Mouse (Mus musculus) fat pad, adult 2 months (tissue): Measurements from ENCODE around the gene Fabp1.

Experiments used
- DNase-seq: peaks from one replicate; pipeline ENCODE4 v3.0.0-alpha.2; 2011; ENCODE audit warnings: low read depth, low spot score; ENCODE audit errors: extremely low read depth

Gene Fabp1

DNA sequence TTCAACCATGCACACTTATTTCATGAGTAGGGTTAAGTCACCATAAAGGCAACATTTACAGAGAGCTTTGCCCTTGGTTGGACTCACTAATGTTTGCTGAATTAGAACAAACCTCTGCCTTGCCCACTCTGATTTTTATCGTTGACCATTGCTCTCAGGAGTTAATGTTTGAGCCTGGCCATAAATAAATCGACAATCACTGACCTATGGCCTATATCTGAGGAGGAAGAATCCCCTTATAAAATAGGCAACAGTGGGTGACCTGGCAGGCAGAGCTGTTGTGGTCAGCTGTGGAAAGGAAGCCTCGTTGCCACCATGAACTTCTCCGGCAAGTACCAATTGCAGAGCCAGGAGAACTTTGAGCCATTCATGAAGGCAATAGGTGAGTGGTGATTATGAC lies at the start of gene Fabp1:
TSS of gene Fabp1 (plus strand) at position 216 of the 400 bp plus-strand sequence.
- DNase-seq = no peak

DNA sequence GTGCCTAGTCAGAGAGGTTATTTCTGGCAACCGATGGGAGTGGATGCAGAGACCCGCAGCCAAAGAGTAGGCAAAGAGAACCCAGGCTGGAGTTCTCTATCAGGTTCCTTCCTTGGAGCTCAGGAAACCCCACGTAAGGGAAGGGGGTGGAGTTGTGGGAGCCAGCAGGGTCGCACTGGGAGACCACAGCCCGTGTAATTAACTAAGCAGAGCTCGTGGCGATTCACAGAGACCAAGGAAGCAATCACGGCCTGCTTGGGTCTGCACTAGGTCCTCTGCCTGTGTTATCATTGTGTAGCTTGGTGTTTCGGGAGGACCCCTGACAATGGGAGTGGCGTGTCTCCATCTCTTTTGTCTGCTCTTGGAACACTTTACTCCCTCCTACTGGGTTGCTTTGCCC lies 48.5 kb upstream of the Fabp1 start:
- no peak for DNase-seq

DNA sequence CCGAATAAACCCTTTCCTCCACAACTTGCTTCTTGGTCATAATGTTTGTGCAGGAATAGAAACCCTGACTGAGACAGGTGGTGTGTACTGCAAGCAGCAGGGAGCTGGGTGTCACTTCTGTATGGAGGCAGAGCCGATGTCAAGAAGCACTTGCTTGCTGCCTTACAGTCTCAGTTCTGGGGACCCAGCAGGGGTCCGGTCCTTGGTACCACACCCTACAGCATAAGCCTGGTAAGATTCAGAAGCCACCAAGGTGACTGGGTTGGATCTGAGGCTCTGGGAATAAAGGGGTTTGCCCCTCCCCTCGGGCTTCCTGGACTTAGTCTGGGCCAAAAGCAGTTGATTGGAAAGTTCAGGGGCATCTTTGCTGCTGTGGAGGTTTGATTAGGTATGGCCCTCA lies 46.1 kb upstream of the Fabp1 start:
- no peak for DNase-seq

DNA sequence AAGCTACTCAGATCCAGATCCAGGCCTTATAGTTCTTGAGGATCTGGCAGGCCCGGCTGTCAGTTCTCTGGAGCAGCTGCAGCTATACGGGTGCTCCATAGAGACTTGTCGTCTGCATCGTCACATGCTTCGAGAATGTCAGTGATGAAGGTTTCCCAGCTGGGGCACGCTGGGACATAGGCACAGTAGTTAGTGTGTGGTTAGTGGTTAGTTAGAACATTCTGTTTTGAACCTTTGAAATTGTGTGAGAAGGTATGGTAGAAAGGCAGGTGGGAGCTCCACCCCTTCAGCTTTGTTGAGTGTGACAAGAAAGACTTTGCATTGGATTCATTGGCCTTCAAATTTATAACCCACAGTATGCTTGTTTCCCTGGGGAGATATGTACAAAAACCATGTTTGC lies 44.8 kb upstream of the Fabp1 start:
- DNase-seq = no peak

DNA sequence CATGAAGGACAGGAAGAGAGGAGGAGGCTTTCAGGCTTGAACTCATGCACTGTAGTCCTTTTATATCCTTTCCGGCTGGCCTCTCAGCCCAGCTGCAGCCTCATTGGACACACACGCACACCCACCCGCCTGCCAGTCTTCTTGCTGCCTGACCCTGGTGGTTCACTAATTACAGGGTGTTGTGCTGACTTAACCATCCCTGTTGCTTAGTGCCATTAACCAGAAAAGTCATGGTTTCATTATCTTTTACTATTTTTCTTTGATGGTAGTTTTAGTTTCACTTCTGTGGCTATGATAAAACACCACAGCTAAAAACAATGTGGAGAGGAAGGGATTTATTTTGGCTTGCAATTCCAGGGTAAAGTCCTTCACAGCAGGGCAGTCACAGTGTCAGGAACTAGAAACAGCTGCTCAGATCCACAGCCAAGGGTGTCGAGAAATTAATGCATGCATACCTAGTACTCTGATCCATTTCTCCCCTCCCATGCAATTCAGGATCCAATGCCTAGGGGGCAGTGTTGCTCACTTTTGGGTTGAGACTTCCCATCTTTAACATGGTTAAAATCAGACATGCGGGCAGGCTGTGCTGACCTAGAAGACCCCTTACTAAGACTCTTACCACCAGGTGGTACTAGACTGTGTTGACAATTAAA lies 42.8 kb upstream of the Fabp1 start:
- no peak for DNase-seq

DNA sequence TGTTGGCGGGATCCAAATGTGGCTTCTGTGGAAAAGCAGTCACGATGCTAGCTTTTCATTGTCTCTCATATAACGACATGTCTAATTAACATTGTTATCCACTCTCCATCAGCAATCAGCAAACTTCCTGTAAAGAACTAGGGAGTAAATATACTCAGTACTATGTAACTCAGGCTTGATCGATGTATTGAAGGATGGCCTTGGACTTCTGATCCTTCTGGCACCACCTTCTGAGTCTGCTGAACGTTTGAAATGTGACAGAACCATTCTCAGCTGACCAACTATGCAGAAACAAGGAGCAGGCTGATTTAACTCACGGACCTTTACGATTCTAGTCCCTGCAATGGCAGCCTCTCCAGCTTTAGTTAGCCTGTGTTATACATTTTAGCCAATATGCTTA lies 38.3 kb upstream of the Fabp1 start:
- DNase-seq = no peak

DNA sequence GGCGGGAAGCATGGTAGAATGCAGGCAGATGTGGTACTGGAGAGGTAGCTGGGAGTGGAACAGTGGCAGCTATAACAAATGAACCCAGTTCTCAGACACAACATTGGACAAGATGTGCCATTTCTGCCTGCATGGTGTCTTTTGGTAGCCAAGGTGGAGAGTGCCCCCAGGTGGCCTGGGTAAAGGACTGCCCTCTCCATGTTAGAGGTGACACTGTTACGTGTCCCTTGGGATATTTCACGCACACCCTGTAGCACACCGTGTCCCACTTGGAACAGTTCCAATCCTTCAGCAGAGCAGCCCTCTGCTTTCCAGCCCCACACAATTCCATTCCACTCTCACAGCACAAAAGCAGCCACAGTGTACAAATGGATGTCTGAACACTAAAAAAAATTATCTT lies 37.4 kb upstream of the Fabp1 start:
- no peak for DNase-seq

DNA sequence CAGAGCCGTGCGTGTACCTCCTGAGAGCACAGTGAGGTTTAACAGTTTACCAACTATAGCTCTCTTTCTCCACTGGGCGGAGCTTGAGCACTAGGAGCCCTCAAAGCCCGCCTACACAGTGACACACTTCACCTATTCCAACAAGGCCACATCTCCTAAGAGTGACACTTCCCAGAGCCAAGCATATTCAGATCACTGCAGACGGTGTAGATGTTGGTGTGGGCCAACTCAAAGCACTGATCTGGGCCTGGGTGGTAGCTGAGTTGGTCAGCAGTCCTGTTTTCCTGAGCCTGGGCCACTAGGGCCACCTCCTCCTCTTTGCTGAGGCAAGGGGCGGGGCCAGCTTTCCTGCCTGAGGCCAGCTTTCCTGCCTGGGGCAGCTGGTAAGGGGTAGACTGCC lies 35.2 kb upstream of the Fabp1 start:
- no peak for DNase-seq

DNA sequence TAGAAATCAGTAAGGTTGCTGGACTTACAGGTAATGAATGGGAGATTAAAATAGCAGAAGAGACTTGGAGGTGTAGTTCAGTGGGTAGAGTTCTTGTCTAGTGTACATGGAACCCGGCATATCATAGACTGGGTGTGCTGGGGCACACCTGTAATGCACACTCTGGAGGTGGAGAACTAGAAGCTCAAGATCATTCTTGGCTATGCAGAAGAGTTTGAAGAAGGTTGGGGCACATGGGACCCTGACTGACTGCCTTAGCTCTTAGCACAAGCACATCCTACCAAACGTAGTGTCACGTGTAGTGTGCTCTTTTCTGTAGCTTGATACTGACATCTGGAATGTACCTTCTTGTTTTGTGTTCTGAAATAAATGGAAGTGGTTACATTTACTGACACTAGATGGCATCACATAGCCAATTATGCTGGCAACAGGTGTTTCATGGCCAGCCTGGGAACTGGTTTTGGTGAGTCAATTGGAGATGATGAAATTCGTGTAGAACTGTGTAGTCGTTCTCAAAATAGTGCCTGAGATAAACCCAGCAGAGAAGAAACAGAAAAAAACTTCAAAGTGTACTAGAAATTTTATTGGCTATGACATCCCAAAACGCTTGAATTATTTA lies 33.0 kb upstream of the Fabp1 start:
- peak; percentile 64 for DNase-seq

DNA sequence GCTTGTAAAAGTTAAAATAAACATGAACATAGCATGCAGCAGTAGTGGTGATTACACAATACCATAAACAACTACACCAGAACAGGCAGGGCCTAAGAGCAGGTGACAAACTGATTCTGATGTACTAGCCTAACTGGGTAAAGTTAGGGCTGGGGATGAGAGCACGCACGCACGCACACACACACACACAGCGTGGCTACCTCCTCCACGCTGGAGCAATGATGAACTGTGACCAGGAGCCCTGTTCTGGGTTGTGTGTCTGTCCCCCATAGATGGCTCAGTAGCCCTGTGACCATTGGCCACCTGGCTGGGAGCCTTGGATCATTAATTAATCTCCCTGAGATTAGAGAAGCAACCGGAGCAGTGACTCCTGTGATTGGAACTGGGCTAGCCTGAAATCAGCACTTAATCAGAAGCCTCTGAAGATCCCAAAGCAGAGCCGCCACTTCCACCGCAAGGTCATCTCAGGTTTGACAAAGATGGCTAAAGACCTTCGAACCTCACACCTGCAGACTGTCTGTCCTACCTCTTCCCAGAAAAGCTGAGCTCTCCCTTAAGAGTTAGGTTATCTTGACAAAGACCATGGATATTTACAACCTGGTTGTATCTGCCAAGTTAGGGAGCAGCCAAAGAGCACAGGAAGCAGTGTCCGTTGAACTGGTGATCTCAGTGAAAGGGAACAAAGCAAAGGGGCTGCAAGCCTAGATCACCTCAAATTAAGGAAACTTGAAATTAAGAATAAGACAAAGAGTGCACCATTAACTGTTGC lies 26.6 kb upstream of the Fabp1 start:
- no peak for DNase-seq

DNA sequence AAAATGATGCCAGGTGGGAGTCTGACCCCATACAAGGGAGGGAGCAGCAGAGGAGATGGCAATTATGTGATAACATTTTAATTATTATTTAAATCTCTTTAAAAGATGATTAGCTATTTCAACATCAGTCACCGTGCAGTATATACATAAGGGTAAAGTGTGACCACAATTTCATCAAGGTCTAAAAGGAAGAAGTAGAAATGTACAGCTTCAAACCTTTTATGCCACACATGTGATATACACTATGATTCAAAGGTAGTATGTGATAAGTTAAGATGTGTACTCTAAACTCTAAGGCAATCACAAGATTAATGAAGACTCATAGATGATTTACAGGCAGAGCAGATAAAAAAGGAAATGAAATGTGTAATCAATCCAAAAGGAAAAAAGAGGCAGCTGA lies 19.0 kb upstream of the Fabp1 start:
- DNase-seq = no peak

DNA sequence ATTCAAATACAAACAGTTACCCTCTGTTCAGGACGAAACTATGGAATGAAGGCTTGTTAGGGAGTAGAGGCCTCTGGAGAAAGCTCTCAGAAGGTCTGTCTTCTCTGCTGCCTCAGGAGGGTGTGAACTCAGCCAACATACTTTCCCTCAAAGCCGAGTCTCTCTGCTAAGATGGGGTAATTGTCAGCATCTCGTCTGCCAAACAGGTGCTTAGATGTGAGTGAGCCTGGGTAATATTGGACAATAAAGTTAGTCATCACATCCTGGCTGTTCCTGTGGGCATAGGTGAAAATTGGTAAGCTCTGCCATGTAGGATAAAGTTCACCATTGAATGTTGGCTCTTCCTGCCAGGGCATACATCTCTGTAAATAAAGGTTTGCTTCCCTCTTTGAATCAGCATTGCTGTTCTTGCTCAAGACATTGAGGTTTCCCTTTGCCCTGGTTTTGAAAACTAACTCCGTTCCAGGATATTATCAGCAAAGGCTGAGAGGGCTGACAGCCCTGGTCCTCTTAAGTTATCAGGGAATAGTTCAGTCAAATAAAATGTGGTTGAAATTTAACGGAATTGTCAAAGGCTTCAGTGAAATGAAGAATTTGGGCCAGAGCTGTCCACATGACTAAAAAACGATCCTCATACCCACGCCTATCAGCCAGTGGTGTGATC lies 14.6 kb upstream of the Fabp1 start:
- peak; percentile 99 for DNase-seq

DNA sequence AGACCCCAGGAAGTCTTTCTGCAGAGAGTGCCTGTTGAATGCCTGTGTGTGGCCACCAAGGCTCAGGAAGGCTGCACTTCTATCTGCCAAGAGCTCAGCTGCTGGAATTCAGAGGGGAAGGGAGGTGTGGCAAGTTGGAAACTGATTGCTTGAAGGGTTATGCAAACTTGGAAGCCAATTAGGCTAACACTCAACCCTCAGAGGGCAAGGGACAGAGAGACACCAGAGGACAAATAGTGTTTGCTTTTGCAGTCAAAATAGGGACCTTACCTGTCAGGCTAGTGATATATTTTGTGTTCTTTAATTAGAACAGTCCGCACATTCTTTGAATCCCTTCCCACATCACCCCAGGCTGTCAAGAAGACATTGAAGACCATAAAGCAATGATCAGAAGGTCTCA lies 10.0 kb upstream of the Fabp1 start:
- DNase-seq = peak; percentile 68

DNA sequence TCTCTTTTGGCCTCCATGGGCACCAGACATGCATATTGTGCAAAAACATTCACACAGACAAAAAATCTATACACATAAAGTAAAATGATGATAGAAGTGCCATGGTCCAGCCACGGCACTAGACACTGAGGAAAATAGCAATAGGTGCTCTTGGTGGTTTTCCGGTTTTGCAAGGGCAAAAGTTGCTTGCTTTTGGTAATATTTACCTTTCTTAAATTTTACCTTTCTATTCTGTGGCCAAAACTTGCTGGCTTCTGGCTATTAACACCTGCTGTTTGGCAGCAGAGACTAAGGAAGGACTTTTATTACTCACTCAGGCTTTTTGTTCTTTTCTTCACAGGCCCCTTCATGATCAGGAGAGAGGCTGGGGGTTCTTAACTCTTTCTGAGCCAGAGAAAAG lies 9.1 kb upstream of the Fabp1 start:
- DNase-seq = no peak

DNA sequence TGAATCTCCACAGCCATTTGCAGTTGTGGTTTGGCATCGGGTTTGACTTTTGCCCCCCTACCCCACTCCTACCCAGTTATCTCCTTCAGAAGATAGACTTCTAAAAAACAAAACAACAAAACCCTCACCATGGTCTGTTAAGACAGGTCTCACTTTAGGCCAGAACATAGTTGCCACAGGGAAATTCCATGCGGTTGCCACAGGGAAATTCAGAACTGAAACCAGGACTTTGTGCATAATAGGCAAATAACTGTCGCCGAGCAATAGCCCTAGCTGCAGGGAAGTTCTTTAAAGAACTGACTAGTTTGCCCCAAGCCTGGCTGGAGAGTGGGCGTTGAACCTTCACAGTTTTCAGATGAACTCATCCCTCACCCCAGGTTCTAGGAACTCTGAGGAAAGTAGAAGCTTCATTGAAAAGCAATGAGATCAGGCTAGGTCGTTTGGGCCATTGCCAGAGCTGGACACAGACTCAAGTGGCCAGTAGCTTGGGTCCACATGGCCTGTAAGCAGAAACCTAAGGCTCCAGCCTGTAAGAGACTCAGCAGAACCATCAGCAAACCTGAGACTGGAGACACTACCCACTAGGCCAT lies 6.4 kb upstream of the Fabp1 start:
- no peak for DNase-seq

DNA sequence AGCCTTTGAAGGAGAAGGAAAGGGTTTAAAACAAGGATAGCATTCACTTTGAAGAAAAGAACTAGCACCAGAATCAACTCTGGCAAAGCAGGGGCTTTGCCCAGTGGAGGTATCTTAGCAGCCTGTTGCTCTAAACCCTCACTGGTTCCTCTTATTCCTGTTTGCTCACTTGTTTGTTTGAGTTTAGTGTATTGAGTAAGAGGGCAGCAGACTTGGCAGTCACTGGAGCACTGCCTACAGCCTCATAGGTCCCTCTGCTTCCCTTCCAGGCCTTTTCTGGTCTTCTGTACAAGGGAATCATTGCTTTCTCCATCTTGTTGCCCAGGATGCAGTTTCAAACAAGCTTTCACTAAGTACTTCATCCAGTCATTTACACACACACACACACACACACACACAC lies 3.5 kb upstream of the Fabp1 start:
- DNase-seq = no peak

DNA sequence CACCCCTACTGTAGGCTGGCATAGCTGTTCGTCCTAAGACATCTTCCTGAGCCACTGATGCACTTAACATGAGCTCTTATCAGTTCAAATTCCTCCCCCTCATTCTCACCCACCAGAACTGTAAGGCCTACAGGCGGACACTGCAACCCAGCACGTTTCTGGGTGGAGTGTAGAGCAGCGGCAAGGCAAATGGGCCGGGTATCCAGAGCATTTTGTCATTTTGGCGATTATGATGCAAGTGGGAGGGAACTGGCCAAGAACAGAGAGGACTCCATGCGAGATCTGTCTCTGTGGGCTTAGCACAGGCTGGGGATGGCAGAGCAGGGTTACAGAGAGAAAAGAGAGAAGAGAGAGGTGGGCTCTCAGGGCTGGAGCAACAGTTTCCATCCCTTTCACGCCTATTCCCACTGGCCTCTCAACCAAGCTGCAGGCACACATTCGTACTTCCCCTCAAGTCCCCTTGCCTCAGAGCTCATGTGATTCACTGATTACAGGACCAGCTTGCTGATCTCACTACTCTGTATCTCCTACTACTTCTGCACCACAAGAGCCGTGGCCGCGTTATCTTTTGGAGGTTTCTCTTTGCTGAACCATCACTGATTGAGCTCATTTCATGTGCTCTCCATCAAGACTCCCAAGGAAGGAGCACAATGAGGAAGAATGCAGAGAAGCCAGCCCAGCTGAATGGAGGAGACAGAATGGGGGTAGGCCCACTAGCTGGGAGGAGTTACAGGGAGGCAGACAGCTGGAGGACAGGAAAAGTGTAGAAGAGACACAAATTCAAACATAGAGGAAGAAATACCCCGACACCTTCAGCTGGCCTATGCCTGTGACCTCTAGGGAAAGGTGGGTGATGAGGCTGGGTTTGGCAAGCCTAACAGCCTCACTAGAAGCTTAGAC lies 1.7 kb upstream of the Fabp1 start:
- DNase-seq = no peak

DNA sequence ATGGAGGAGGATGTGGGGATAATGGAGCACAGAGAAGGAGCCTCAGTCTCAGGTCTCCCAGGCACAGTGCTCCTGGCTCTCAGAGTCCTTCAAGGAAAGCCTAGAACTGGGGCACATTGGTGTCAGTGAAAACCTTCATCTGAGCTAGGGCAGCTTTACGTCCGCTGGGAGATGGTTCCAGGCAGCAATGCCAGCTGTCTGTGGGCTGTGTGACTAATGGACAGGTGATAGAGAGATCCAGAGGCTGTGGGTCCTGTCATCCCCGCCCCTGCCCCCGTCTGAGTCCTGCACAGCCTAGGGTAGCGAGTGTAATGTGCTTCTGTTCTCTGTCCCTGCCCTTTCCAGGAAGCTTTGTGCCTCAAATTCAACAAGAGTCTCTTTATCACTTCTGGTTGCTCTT lies 2.3 kb downstream of the Fabp1 start:
- no peak for DNase-seq

DNA sequence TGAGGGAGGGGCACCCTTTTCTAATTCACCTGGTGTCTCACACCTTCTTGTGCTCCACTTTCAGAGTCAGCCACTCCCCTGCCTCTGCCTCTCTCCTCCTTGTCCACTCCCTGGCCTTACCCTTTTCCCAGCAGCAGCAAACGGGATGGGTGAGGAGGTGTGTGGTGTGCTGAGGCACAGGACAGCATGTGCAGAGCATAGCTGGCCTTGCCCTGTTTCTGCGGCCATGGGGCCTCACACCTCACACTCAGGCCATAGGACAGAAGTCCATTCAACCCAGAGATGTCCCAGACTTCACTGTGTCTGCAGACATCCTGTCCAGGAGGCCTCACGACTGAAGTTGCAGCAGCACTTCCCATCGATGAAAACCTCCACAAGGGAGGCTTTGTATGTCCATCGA lies 4.0 kb downstream of the Fabp1 start:
- no peak for DNase-seq

DNA sequence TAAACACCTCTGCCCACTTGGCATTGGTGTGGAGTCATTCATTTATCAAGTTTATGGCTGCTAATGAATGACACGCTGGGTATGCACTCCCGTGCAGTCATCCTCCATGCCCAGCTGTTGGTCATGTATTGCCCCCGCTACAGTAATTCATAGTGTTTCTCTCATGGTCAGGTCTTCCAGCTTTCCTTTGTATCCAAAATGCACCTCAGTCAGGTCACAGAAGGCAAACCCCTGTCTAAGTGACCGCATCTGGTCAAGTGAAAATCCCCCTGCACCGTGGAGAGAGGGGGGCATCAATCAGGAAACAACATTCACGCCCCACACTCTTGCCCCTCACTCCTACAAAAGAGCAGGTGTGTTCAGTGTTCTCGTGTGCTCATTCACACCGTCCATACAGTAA lies 4.5 kb downstream of the Fabp1 start:
- no peak for DNase-seq

DNA sequence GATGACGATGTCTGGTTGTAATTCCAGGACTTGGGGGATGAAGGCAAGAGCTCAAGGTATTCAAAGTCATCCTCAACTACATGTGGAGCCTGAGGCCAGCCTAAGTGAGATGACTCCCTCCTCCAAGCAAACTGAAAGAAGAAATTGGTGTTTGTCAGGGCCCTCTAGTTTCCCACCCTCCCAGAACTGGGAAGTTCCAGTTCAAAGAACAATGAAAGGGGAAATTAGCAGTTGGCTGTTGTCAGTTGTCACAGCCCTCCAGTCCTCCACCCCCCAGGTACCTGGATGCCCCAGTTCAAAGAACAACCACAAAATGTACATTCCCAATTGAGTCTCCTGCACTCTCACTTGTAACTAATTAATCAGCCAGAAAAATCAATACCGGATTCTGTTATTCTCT lies 9.1 kb downstream of the Fabp1 start:
- DNase-seq = no peak
